Mouse (Mus musculus): ENCODE measurements around the gene Gm10722. TPM values are rescaled to one million over a fixed set of nuclear protein-coding genes. Genes with fewer than 3 reads are reported as not detected.

The Gm10722 gene
- 0.35 and 0.57 TPM in 2 replicates for polyA plus RNA-seq (2012; ENCODE audit: low replicate concordance)

DNA sequence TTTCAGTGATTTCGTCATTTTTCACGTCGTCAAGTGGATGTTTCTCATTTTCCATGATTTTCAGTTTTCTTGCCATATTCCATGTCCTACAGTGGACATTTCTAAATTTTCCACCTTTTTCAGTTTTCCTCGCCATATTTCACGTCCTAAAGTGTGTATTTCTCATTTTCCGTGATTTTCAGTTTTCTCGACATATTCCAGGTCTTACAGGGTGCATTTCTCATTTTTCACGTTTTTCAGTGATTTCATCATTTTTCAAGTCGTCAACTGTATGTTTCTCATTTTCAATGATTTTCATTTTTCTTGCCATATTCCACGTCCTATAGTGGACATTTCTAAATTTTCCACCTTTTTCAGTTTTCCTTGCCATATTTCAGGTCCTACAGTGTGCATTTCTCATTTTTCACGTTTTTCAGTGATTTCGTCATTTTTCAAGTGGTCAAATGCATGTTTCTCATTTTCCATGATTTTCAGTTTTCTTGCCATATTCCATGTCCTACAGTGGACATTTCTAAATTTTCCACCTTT, at the start of gene Gm10722:
Gene Gm10722, plus strand, starts transcription at position 478 of the 528 bp plus-strand sequence.

GRCm38 (mm10) chr9:3002794-3003396, 2.2 kb downstream of the Gm10722 start, which contains the start of gene Gm11168:
Gene Gm11168 (plus strand): TSS chr9:3003346.

DNA sequence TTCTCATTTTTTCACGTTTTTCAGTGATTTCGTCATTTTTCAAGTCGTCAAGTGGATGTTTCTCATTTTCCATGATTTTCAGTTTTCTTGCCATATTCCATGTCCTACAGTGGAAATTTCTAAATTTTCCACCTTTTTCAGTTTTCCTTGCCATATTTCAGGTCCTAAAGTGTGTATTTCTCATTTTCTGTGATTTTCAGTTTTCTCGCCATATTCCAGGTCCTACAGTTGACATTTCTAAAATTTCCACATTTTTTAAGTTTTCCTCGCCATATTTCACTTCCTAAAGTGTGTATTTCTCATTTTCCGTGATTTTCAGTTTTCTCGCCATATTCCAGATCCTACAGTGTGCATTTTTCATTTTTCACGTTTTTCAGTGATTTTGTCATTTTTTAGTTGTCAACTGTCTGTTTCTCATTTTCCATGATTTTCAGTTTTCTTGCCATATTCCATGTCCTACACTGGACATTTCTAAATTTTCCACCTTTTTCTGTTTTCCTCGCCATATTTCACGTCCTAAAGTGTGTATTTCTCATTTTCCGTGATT, 12.1 kb downstream of the Gm10722 start, which contains the start of gene Gm10721:
Gene Gm10721, plus strand, starts transcription at position 408 of the 547 bp plus-strand sequence.

GRCm38 (mm10) chr9:3015354-3015753, 14.6 kb downstream of the Gm10722 start, which contains the start of gene Gm10720:
Gene Gm10720 (plus strand): TSS chr9:3015654.

DNA sequence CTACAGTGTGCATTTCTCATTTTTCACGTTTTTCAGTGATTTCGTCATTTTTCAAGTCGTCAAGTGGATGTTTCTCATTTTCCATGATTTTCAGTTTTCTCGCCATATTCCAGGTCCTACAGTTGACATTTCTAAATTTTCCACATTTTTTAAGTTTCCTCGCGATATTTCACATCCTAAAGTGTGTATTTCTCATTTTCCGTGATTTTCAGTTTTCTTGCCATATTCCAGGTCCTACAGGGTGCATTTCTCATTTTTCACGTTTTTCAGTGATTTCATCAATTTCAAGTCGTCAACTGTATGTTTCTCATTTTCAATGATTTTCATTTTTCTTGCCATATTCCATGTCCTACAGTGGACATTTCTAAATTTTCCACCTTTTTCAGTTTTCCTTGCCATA, 16.4 kb downstream of the Gm10722 start, which contains the start of gene Gm10719:
Gene Gm10719, plus strand, starts transcription at position 301 of the 400 bp plus-strand sequence.

DNA sequence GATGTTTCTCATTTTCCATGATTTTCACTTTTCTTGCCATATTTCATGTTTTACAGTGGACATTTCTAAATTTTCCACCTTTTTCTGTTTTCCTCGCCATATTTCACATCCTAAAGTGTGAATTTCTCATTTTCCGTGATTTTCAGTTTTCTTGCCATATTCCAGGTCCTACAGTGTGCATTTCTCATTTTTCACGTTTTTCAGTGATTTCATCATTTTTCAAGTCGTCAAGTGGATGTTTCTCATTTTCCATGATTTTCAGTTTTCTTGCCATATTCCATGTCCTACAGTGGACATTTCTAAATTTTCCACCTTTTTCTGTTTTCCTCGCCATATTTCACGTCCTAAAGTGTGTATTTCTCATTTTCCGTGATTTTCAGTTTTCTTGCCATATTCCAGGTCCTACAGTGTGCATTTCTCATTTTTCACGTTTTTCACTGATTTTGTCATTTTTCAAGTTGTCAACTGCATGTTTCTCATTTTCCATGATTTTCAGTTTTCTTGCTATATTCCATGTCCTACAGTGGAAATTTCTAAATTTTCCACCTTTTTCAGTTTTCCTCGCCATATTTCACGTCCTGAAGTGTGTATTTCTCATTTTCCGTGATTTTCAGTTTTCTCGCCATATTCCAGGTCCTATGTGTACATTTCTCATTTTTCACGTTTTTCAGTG, 22.7 kb downstream of the Gm10722 start, which contains the start of gene Gm10718:
Gene Gm10718, plus strand, starts transcription at position 236 of the 673 bp plus-strand sequence.

DNA sequence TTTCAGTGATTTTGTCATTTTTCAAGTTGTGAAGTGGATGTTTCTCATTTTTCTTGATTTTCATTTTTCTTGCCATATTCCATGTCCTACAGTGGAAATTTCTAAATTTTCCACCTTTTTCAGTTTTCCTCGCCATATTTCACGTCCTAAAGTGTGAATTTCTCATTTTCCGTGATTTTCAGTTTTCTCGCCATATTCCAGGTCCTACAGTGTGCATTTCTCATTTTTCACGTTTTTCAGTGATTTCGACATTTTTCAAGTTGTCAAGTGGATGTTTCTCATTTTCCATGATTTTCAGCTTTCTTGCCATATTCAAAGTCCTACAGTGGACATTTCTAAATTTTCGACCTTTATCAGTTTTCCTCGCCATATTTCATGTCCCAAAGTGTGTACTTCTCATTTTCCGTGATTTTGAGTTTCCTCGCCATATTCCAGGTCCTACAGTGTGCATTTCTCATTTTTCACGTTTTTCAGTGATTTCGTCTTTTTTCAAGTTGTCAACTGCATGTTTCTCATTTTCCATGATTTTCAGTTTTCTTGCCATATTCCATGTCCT, 24.3 kb downstream of the Gm10722 start, which contains the start of gene Gm10717:
Gene Gm10717, plus strand, starts transcription at position 506 of the 556 bp plus-strand sequence.

GRCm38 (mm10) chr9:3034299-3034698, 33.6 kb downstream of the Gm10722 start, which contains the start of gene Gm17535:
Gene Gm17535 (plus strand): TSS chr9:3034599.

DNA sequence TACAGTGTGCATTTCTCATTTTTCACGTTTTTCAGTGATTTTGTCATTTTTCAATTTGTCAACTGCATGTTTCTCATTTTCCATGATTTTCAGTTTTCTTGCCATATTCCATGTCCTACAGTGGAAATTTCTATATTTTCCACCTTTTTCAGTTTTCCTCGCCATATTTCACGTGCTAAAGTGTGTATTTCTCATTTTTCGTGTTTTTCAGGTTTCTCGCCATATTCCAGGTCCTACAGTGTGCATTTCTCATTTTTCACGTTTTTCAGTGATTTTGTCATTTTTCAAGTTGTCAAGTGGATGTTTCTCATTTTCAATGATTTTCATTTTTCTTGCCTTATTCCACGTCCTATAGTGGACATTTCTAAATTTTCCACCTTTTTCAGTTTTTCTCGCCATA, 35.9 kb downstream of the Gm10722 start, which contains the start of gene Gm10715:
Gene Gm10715, plus strand, starts transcription at position 301 of the 400 bp plus-strand sequence.

Other genes starting within 250 kb of the Gm10722 start
- gene Gm11168, start 2.4 kb downstream of the Gm10722 start, polyA plus RNA-seq (2012; ENCODE audit: low replicate concordance): 0.77 and 2.8 TPM in 2 replicates
- 2.4 and 8.2 TPM in 2 replicates for gene Gm10721, start 12.2 kb downstream of the Gm10722 start, polyA plus RNA-seq (2012; ENCODE audit: low replicate concordance)
- not detected in 2 replicates for gene Gm10720, start 14.7 kb downstream of the Gm10722 start, polyA plus RNA-seq (2012; ENCODE audit: low replicate concordance)
- gene Gm10719, start 16.5 kb downstream of the Gm10722 start, polyA plus RNA-seq (2012; ENCODE audit: low replicate concordance): 7.0 and 23.7 TPM in 2 replicates
- gene Gm10718, start 22.6 kb downstream of the Gm10722 start, polyA plus RNA-seq (2012; ENCODE audit: low replicate concordance): 19.1 and 42.8 TPM in 2 replicates
- gene Gm10717, start 24.5 kb downstream of the Gm10722 start, polyA plus RNA-seq (2012; ENCODE audit: low replicate concordance): 1.6 and 6.3 TPM in 2 replicates
- 0.52 and 0.57 TPM in 2 replicates for gene Gm17535, start 33.7 kb downstream of the Gm10722 start, polyA plus RNA-seq (2012; ENCODE audit: low replicate concordance)
- 0.29 TPM in 1 of 2 replicates, not detected in the other for gene Gm10715, start 36.0 kb downstream of the Gm10722 start, polyA plus RNA-seq (2012; ENCODE audit: low replicate concordance)

Data from leukemia stem cell, adult 10-12 weeks (primary cell).